Mouse (Mus musculus) spleen, adult 2 months (tissue): ENCODE results near the gene Ifnar1. TPM values are rescaled to one million over a fixed set of nuclear protein-coding genes. Genes with fewer than 3 reads are reported as not detected.

Experiments used
- DNase-seq, 2 experiments: peaks; one replicate each; pipeline versions ENCODE4 v3.0.0 to v3.0.0-alpha.2; 2012 to 2021; ENCODE audit warnings: low spot score in 2 of 2, low read depth in 1 of 2
- H3K27ac ChIP-seq: fragments of 200-500 bp; 2 replicates; pipeline ENCODE4 v1.5.1; 2012; ENCODE audit warnings: low read length, inconsistent platforms; ENCODE audit not compliant: insufficient read depth
- H3K27me3 ChIP-seq: fragments of 200-500 bp; 2 replicates; pipeline ENCODE4 v1.6.1; 2012; ENCODE audit warnings: mild to moderate bottlenecking, moderate library complexity, low read length, inconsistent platforms; ENCODE audit not compliant: control insufficient read depth, insufficient read depth
- H3K36me3 ChIP-seq: fragments of 200-500 bp; 2 replicates; pipeline ENCODE4 v1.6.1; 2012; ENCODE audit warnings: mild to moderate bottlenecking, low read length, inconsistent platforms; ENCODE audit not compliant: control insufficient read depth, insufficient read depth
- H3K4me1 ChIP-seq: fragments of 200-500 bp; 2 replicates; pipeline ENCODE4 v1.6.1; 2011; ENCODE audit warnings: inconsistent platforms; ENCODE audit not compliant: control insufficient read depth, insufficient read depth, insufficient read length
- H3K4me3 ChIP-seq: fragments of 200-500 bp; 2 replicates; pipeline ENCODE4 v1.5.1; 2011; ENCODE audit warnings: mild to moderate bottlenecking, inconsistent platforms; ENCODE audit not compliant: insufficient read depth, insufficient read length; ENCODE audit errors: extremely low read depth
- CTCF ChIP-seq: fragments of 200-500 bp; IDR thresholded peaks from 2 replicates; pipeline ENCODE4 v1.5.1; 2011; ENCODE audit warnings: mild to moderate bottlenecking, inconsistent platforms; ENCODE audit not compliant: insufficient read depth, insufficient read length, insufficient replicate concordance; ENCODE audit errors: extremely low read depth
- POLR2A ChIP-seq: fragments of 200-500 bp; IDR thresholded peaks from 2 replicates; pipeline ENCODE4 v1.6.1; 2011; ENCODE audit warnings: low read depth, low read length, inconsistent platforms
- WGBS: fragments of 180-500 bp; shearing (Covaris S2); methylation state at CpG from one replicate; pipeline ENCODE4 v1.1.7; 2018; 5-methylcytosine and 5-hydroxymethylcytosine counted together
- polyA plus RNA-seq: library from polyadenylated mRNA; depleted of rRNA; stranded (reverse); fragments of >200 nt; gene quantifications from 2 replicates; pipeline ENCODE4 v1.2.3, GENCODE M21; 2012

Gene Ifnar1
- polyA plus RNA-seq, 1 experiment = 22.3 TPM

DNA sequence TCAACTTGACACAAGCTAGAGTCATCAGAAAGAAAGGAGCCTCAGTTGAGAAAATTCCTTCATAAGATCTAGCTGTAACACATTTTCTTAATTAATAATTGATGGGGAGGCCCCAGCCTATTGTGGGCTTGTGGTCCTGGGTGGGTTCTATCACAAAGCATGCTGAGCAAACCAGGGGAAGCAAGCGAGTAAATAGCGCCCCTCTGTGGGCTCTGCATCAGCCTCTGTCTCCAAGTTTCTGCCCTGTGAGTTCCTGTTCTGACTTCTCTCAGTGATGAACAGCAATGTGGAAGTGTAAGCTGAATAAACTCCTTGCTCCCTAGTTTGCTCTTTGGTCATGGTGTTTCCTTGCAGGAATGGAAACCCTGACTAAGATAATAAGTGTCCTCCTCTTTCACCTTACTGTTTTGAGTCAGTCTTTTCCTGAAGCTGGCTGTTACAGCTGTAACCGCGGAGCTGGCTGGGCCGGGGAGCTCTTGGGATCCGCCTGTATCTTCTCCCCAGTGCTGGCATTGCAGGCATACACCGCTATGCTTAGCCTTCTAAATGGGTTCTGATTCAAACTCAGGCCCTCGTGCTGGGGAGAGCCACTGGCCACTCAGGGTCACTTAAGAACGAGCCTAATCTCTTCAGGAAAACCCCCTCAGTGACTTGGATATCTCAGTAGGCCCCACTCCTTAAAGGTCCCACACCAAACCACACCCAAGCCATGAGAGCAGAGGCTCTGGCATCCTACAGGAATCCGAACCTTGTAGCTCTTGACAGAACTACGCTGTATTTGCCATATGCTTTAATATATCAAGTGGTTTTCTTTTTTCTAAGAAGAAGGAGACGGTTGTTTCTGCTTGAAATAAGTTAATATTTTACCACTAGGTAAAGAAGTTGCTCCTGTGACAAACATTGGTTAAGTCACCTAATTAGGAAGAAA is 34.6 kb upstream of the Ifnar1 start:
- Histone ChIP-seq H3K27me3 (no peaks in the 10 kb centered on the region), H3K36me3 (no peaks in the 10 kb centered on the region), H3K27ac (no peak overlapping the region), H3K4me1 (peaks cover 48% of the 10 kb centered on the region), H3K4me3 (no peak overlapping the region)
- DNase-seq = no peak
- 93% methylated on average over 12 of the region's 12 CpGs for WGBS
- TF ChIP-seq POLR2A (no peak), CTCF (no peak)

DNA sequence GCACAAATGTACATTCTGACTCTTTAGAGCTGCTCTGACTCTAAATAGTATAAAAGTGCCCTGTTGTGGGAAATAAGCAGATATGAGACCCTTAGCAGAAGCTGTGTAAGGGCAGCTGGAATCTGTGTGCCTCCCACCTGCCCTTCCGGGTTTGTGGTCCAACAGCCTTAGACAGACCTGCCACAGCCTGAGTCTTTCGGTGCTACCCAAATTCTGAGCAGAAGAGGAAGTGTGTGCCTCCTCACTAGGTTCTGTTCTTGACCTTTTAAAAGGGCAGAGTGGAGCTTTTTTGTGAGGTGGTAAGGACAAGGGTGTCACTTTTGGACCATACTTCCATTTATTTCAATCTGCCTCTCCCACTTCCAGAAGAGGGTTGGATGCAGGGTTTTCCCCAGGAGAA is 33.1 kb upstream of the Ifnar1 start:
- peaks cover 44% of the 10 kb centered on the region for H3K4me1 ChIP-seq
- no peaks in the 10 kb centered on the region for H3K36me3 ChIP-seq
- 7% methylated on average over 2 of the region's 2 CpGs for WGBS
- H3K27me3 ChIP-seq = no peaks in the 10 kb centered on the region
- H3K27ac ChIP-seq = peak overlapping the region; percentile 90
- TF ChIP-seq POLR2A (no peak), CTCF (no peak)
- no peak overlapping the region for H3K4me3 ChIP-seq
- peak in 1 of 2 experiments; percentile 66 for DNase-seq

DNA sequence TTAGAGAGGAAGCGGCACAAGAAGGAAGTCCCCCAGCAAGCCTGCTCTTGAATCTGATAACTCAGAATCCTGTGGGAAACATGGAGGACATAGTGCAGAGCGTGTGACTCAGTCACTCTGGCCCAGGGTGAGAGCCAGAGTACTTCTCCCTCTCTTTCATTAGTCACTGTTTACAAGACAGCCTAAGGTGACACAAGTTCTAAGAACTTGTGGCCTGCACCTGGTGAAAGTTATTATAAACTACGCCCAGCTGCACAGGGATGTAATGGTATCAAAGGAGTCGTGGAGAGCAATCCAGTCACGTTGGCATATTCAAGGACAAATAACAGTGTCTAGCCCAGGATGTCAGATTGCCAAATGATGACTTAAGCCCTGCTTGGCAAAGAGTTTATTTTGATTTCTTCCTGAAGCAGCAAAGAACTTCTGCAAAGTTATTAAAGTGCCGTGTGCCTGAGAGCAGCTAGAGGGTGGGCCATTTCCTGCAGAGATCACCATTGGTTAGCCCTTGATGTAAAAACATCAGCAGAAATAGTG is 32.6 kb upstream of the Ifnar1 start:
- WGBS = 9% methylated on average over 6 of the region's 6 CpGs
- no peak for TF ChIP-seq POLR2A
- TF ChIP-seq CTCF = no peak
- Histone ChIP-seq H3K36me3 (no peaks in the 10 kb centered on the region), H3K4me1 (peaks cover 40% of the 10 kb centered on the region), H3K27ac (peak overlapping the region; percentile 90), H3K27me3 (no peaks in the 10 kb centered on the region), H3K4me3 (no peak overlapping the region)
- no peak for DNase-seq

DNA sequence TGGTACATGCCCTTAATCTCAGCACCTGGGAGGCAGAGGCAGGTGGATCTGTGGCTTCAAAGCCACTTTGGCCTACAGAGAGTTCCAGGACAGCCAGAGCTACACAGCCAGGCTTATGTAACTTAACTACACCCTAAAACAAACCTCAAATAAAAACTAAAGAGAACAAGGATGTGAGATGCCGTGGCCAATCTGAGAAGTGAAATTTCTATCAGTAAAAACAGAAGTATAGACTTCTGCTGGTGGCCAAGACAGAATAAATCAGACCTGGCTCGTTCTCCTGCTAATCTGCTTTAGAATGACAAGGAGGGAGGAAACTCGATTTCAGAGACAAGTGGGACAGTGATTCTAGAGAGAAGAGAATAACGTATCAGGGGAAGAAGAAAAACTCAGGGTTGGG is 29.2 kb upstream of the Ifnar1 start:
- 11% methylated on average over 4 of the region's 4 CpGs for WGBS
- Histone ChIP-seq H3K27ac (peak overlapping the region; percentile 92), H3K27me3 (no peaks in the 10 kb centered on the region), H3K36me3 (no peaks in the 10 kb centered on the region), H3K4me1 (peaks cover 45% of the 10 kb centered on the region), H3K4me3 (no peak overlapping the region)
- DNase-seq = no peak
- TF ChIP-seq POLR2A (no peak), CTCF (no peak)

DNA sequence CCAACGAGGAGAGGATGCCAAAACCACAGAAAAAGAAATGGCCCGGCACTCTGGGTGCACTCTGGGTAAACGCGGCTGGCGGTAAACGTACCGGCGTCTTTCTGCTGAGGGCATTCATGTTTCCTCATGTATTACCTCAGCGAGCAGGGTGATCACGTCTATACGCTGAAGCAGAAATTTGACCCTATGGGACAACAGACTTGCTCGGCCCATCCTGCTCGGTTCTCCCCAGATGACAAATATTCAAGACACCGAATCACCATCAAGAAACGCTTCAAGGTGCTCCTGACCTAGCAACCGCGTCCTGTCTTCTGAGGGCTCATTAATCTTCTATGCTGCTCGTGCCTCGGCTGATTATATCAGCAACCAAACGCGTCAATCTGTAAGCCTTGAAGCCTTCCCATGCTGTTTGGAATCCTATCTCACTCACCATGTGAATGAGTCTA is 26.7 kb upstream of the Ifnar1 start:
- peaks cover 30% of the 10 kb centered on the region; the same call in 1 of the 2 replicates for H3K4me1 ChIP-seq
- no peak for TF ChIP-seq POLR2A
- WGBS = 31% methylated on average over 21 of the region's 21 CpGs
- no peaks in the 10 kb centered on the region for H3K36me3 ChIP-seq
- DNase-seq = peak in 1 of 2 experiments; percentile 62
- no peaks in the 10 kb centered on the region for H3K27me3 ChIP-seq
- peak overlapping the region; percentile 33; the same call in 1 of the 2 replicates for H3K4me3 ChIP-seq
- peak overlapping the region; percentile 73 for H3K27ac ChIP-seq

DNA sequence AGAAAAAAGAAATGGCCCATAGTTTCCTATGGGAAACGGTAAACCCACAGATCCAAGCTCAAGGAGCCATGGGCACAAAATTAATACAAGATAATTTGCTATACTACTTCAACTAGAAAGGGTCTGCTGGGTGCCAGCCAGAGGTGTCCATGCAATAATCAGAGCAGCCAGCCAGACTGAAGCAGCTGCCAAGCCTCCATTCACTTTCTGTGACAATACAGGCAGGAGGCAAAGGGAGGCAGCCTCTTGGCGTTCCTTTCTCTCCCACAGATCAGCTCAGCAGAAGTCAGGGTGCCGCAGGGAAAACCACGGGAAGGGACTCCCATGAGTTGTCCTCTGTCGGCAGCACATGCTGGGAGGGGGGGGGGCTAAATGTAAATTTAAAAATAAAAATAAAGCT is 26.1 kb upstream of the Ifnar1 start:
- 41% methylated on average over 5 of the region's 5 CpGs for WGBS
- peak overlapping the region; percentile 52; the same call in 1 of the 2 replicates for H3K27ac ChIP-seq
- DNase-seq = no peak

DNA sequence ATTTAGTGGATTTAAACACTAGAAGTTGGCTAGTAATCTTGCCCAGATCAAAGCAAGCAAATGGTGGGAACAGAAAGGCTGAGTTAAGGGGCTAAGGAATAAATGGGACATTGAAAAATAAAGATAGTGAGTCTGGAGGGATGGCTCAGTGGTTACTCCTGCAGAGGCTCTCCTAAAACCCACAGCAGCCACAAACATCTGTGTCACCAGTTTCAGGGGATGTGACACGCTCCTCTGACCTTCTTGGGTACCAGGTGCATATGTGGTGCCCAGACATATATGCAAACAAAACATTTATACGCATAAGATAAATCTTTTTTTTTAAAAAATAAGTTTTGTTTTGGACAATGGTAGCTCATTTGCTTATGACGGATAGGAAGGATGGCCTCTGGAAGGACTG is 25.6 kb upstream of the Ifnar1 start:
- H3K27ac ChIP-seq = peak overlapping the region; percentile 52
- 37% methylated on average over 3 of the region's 3 CpGs for WGBS

More for the DNA sequence above, 26.1 kb upstream of the Ifnar1 start:
- Histone ChIP-seq H3K4me1 (peaks cover 26% of the 10 kb centered on the region; the same call in 1 of the 2 replicates), H3K36me3 (no peaks in the 10 kb centered on the region), H3K4me3 (no peak overlapping the region), H3K27me3 (no peaks in the 10 kb centered on the region)
- no peak for TF ChIP-seq CTCF
- TF ChIP-seq POLR2A = no peak

More for the DNA sequence above, 25.6 kb upstream of the Ifnar1 start:
- H3K27me3 ChIP-seq = no peaks in the 10 kb centered on the region
- H3K4me3 ChIP-seq = no peak overlapping the region
- DNase-seq = no peak
- no peaks in the 10 kb centered on the region for H3K36me3 ChIP-seq
- H3K4me1 ChIP-seq = peaks cover 26% of the 10 kb centered on the region; the same call in 1 of the 2 replicates
- TF ChIP-seq CTCF (no peak), POLR2A (no peak)
